Mouse (Mus musculus) midbrain, embryonic 13.5 days (tissue): Measurements from ENCODE around the gene Pramef8. TPM values are rescaled to one million over a fixed set of nuclear protein-coding genes. Genes with fewer than 3 reads are reported as not detected.
"Not testable (repeated sequence)": the region's sequence is repeated elsewhere in the genome, so short reads cannot be mapped to it uniquely, and the experiment has no call there.

Source experiments
- ATAC-seq: fragments of 200-750 bp; cut with Nextera tagmentation; 2 replicates; pipeline ENCODE4 v1.8.0; 2017; ENCODE audit warnings: mild to moderate bottlenecking, moderate TSS enrichment, moderate library complexity
- H3K27ac ChIP-seq: fragments of 300-500 bp; sonication (generic); 2 replicates; pipeline ENCODE4 v1.5.1; 2015; ENCODE audit warnings: inconsistent platforms, mild to moderate bottlenecking, moderate library complexity
- H3K27me3 ChIP-seq: fragments of 300-500 bp; sonication (generic); 2 replicates; pipeline ENCODE4 v1.6.1; 2015; ENCODE audit warnings: mild to moderate bottlenecking, inconsistent platforms
- H3K36me3 ChIP-seq: fragments of 300-500 bp; sonication (generic); 2 replicates; pipeline ENCODE4 v1.6.1; 2015; ENCODE audit warnings: mild to moderate bottlenecking, inconsistent platforms
- H3K4me1 ChIP-seq: fragments of 300-500 bp; sonication (generic); replicated peaks from 2 replicates; pipeline ENCODE4 v1.6.1; 2015; ENCODE audit warnings: inconsistent platforms
- H3K4me2 ChIP-seq: fragments of 300-500 bp; sonication (generic); replicated peaks from 2 replicates; pipeline ENCODE4 v1.6.1; 2015; ENCODE audit warnings: moderate library complexity, mild to moderate bottlenecking, inconsistent platforms
- H3K4me3 ChIP-seq: fragments of 300-500 bp; sonication (generic); replicated peaks from 2 replicates; pipeline ENCODE4 v1.5.1; 2015; ENCODE audit warnings: mild to moderate bottlenecking, inconsistent platforms
- H3K9ac ChIP-seq: fragments of 300-500 bp; sonication (generic); replicated peaks from 2 replicates; pipeline ENCODE4 v1.6.1; 2015; ENCODE audit warnings: mild to moderate bottlenecking, inconsistent platforms
- H3K9me3 ChIP-seq: fragments of 300-500 bp; sonication (generic); 2 replicates; pipeline ENCODE4 v1.6.1; 2016; ENCODE audit warnings: mild to moderate bottlenecking, inconsistent platforms
- WGBS: fragments of 180-500 bp; shearing (Covaris S2); methylation state at CpG from one replicate; pipeline ENCODE4 v1.1.7; 2015; 5-methylcytosine and 5-hydroxymethylcytosine counted together
- polyA plus RNA-seq: library from polyadenylated mRNA; unstranded; fragments of >200 nt; fragmentation: Nextera tagmentation; extraction: Ambion mirVana; gene quantifications from 2 replicates; pipeline ENCODE4 v1.2.1, GENCODE M21; 2015

Pramef8 gene
- polyA plus RNA-seq, 1 experiment from 2014 or later: 27.5 TPM

GRCm38 (mm10) chr4:143413621-143414020 is 1.4 kb downstream of the Pramef8 start:
- 93% methylated on average over 1 of the region's 1 CpGs for WGBS
- no peak overlapping the region for H3K4me3 ChIP-seq
- H3K4me2 ChIP-seq: no peak overlapping the region
- ATAC-seq: no peak
- no peak overlapping the region for H3K9ac ChIP-seq
- no peak overlapping the region for H3K27ac ChIP-seq
- H3K27me3 ChIP-seq: peaks cover 2% of the 10 kb centered on the region; the same call in 1 of the 2 replicates
- H3K9me3 ChIP-seq: no peaks in the 10 kb centered on the region; the same call in 1 of the 2 replicates
- H3K4me1 ChIP-seq: peaks cover 10% of the 10 kb centered on the region
- H3K36me3 ChIP-seq: peaks cover 45% of the 10 kb centered on the region

- Histone ChIP-seq H3K4me2 (no peak overlapping the region), H3K27me3 (no peaks in the 10 kb centered on the region), H3K9ac (no peak overlapping the region), H3K27ac (no peak overlapping the region), H3K36me3 (peaks cover 50% of the 10 kb centered on the region), H3K4me3 (no peak overlapping the region), H3K4me1 (peaks cover 10% of the 10 kb centered on the region), H3K9me3 (no peaks in the 10 kb centered on the region; the same call in 1 of the 2 replicates)
- ATAC-seq: no peak
- 93% methylated on average over 3 of the region's 3 CpGs for WGBS
Measured at GRCm38 (mm10) chr4:143414121-143414520, 1.9 kb downstream of the Pramef8 start.

GRCm38 (mm10) chr4:143426770-143427169 is 14.5 kb downstream of the Pramef8 start:
- H3K4me2 ChIP-seq, H3K9me3 ChIP-seq, H3K9ac ChIP-seq, H3K27ac ChIP-seq, ATAC-seq, H3K4me1 ChIP-seq, H3K4me3 ChIP-seq, H3K27me3 ChIP-seq: not testable (repeated sequence)
- peaks cover 17% of the 10 kb centered on the region for H3K36me3 ChIP-seq
- WGBS: 82% methylated on average over 5 of the region's 5 CpGs

GRCm38 (mm10) chr4:143450224-143450623 is 38.0 kb downstream of the Pramef8 start, which contains the start of gene Oog4:
Gene Oog4, minus strand, starts transcription at chr4:143450324.
- no peak within 1 kb of the TSS for H3K27ac ChIP-seq
- ATAC-seq: no peak
- H3K4me2 ChIP-seq: no peak within 1 kb of the TSS
- H3K4me3 ChIP-seq: no peak within 1 kb of the TSS
- H3K9ac ChIP-seq: no peak within 1 kb of the TSS
- no peaks in the 10 kb centered on the region for H3K4me1 ChIP-seq
- no peaks in the 10 kb centered on the region for H3K36me3 ChIP-seq
- WGBS: 80% methylated on average over 3 of the region's 3 CpGs
- H3K27me3 ChIP-seq: no peaks in the 10 kb centered on the region
- peaks cover 5% of the 10 kb centered on the region; the same call in 1 of the 2 replicates for H3K9me3 ChIP-seq

Other genes with a start within 250 kb of the Pramef8 start
- 18.3 and 21.2 TPM in 2 replicates for gene Prdm2, start 199.4 kb upstream of the Pramef8 start, polyA plus RNA-seq
- gene Pdpn, start 112.9 kb upstream of the Pramef8 start, polyA plus RNA-seq: 70.8 and 72.5 TPM in 2 replicates
- 0.19 and 0.28 TPM in 2 replicates for gene Lrrc38, start 62.7 kb upstream of the Pramef8 start, polyA plus RNA-seq
- not detected in 2 replicates for gene Pramel1, start 18.0 kb upstream of the Pramef8 start, polyA plus RNA-seq
- gene Oog4, start 37.9 kb downstream of the Pramef8 start, polyA plus RNA-seq: not detected in 2 replicates
- not detected in 2 replicates for gene Gm13043, start 98.9 kb downstream of the Pramef8 start, polyA plus RNA-seq
- gene Gm13040, start 123.5 kb downstream of the Pramef8 start, polyA plus RNA-seq: not detected in 2 replicates
- not detected in 2 replicates for gene BC080695, start 139.3 kb downstream of the Pramef8 start, polyA plus RNA-seq
- gene Gm13057, start 139.3 kb downstream of the Pramef8 start, polyA plus RNA-seq: not detected in 2 replicates
- not detected in 2 replicates for gene Gm13083, start 202.6 kb downstream of the Pramef8 start, polyA plus RNA-seq
- not detected in 2 replicates for gene Gm13088, start 244.8 kb downstream of the Pramef8 start, polyA plus RNA-seq